Mouse (Mus musculus) gastrocnemius, postnatal 36 days (tissue): ENCODE results near the gene Tex48. TPM values are rescaled to one million over a fixed set of nuclear protein-coding genes. Genes with fewer than 3 reads are reported as not detected.

Experiments used
- DNase-seq, 2 experiments: peaks; one replicate each; pipeline ENCODE4 v3.0.0; 2022
- intact Hi-C: fragments of 180-260 bp; cut with DNase I; formaldehyde crosslinking; loops from one replicate; pipeline ENCODE4 v1.15.1; 2025
- long read RNA-seq, 2 experiments: library from polyadenylated mRNA; stranded (forward); transcript quantifications; one replicate each; pipeline ENCODE4 v2.0.0; 2021
- total RNA-seq, 2 experiments: library from RNA; stranded (reverse); gene quantifications; 2 replicates each; pipeline ENCODE4 v1.2.3; 2021

Gene Tex48
- not detected for total RNA-seq
- long read RNA-seq, experiment 1, partial matches to known transcripts, result 0 of 1 reads
- long read RNA-seq, experiment 1, other reads (novel, unspliced or antisense), result 1 of 1 reads
- long read RNA-seq, experiment 2, result 0 reads

- intact Hi-C loops, result no loop called here
- DNase-seq, result no peak
These were observed at the start of gene Tex48 for GRCm38 (mm10) chr4:63622378-63622835. Gene Tex48, minus strand, starts transcription at chr4:63622428.

GRCm38 (mm10) chr4:63668255-63668654 is 46.0 kb upstream of the Tex48 start:
- intact Hi-C loops, result no loop called here
- no peak for DNase-seq

GRCm38 (mm10) chr4:63665738-63666137 is 43.5 kb upstream of the Tex48 start:
- intact Hi-C loops, result no loop called here
- no peak for DNase-seq

- intact Hi-C loops, result no loop called here
- DNase-seq, result no peak
These were observed 41.1 kb upstream of the Tex48 start, which contains the start of gene Gm11214 for GRCm38 (mm10) chr4:63663279-63663678. Gene Gm11214, minus strand, starts transcription at chr4:63663379.

- no peak for DNase-seq
- intact Hi-C loops, result no loop called here
These were observed 39.6 kb upstream of the Tex48 start for GRCm38 (mm10) chr4:63661857-63662256.

GRCm38 (mm10) chr4:63661426-63661825 is 39.2 kb upstream of the Tex48 start:
- no peak for DNase-seq
- intact Hi-C loops, result no loop called here

- DNase-seq, result no peak
- intact Hi-C loops, result no loop called here
These were observed 37.5 kb upstream of the Tex48 start for GRCm38 (mm10) chr4:63659775-63660174.

- DNase-seq, result no peak
- intact Hi-C loops, result no loop called here
These were observed 36.9 kb upstream of the Tex48 start for GRCm38 (mm10) chr4:63659086-63659485.

- intact Hi-C loops, result no loop called here
- no peak for DNase-seq
These were observed 32.2 kb upstream of the Tex48 start for GRCm38 (mm10) chr4:63654381-63654780.

GRCm38 (mm10) chr4:63643956-63644726 is 21.9 kb upstream of the Tex48 start:
- intact Hi-C loops, result no loop called here
- DNase-seq, result no peak

GRCm38 (mm10) chr4:63639842-63640241 is 17.6 kb upstream of the Tex48 start:
- DNase-seq, result no peak
- intact Hi-C loops, result no loop called here

GRCm38 (mm10) chr4:63638603-63639002 is 16.4 kb upstream of the Tex48 start:
- no peak for DNase-seq
- intact Hi-C loops, result no loop called here

GRCm38 (mm10) chr4:63633181-63633580 is 11.0 kb upstream of the Tex48 start:
- no peak for DNase-seq
- intact Hi-C loops, result no loop called here

GRCm38 (mm10) chr4:63627111-63627510 is 4.9 kb upstream of the Tex48 start:
- intact Hi-C loops, result no loop called here
- no peak for DNase-seq

- DNase-seq, result no peak
- intact Hi-C loops, result no loop called here
These were observed 3.4 kb upstream of the Tex48 start for GRCm38 (mm10) chr4:63625563-63626080.

GRCm38 (mm10) chr4:63621861-63622260 is 367 bp downstream of the Tex48 start:
- no peak for DNase-seq
- intact Hi-C loops, result no loop called here

- intact Hi-C loops, result no loop called here
- DNase-seq, result no peak
These were observed 13.8 kb downstream of the Tex48 start for GRCm38 (mm10) chr4:63608391-63608790.

GRCm38 (mm10) chr4:63605968-63606367 is 16.3 kb downstream of the Tex48 start:
- intact Hi-C loops, result no loop called here
- no peak for DNase-seq

- intact Hi-C loops, result no loop called here
These were observed 16.7 kb downstream of the Tex48 start for GRCm38 (mm10) chr4:63605545-63605944.

GRCm38 (mm10) chr4:63604945-63605344 is 17.3 kb downstream of the Tex48 start, which contains the start of gene Gm11213:
Gene Gm11213, minus strand, starts transcription at chr4:63605261.
- intact Hi-C loops, result no loop called here
- no peak for DNase-seq

More at GRCm38 (mm10) chr4:63605545-63605944, 16.7 kb downstream of the Tex48 start:
- no peak for DNase-seq

- no peak for DNase-seq
- intact Hi-C loops, result no loop called here
These were observed 21.0 kb downstream of the Tex48 start for GRCm38 (mm10) chr4:63601263-63601662.

- intact Hi-C loops, result no loop called here
- DNase-seq, result no peak
These were observed 21.4 kb downstream of the Tex48 start for GRCm38 (mm10) chr4:63600786-63601185.
